Mouse (Mus musculus): ENCODE results near the gene Hist1h3b. TPM values are rescaled to one million over a fixed set of nuclear protein-coding genes. Genes with fewer than 3 reads are reported as not detected.
"Not testable (repeated sequence)": the region's sequence is repeated elsewhere in the genome, so short reads cannot be mapped to it uniquely, and the experiment has no call there.

Gene Hist1h3b
- total and polyA plus RNA-seq, 2 experiments from 2014 or later = 3.3 to 800 TPM

DNA sequence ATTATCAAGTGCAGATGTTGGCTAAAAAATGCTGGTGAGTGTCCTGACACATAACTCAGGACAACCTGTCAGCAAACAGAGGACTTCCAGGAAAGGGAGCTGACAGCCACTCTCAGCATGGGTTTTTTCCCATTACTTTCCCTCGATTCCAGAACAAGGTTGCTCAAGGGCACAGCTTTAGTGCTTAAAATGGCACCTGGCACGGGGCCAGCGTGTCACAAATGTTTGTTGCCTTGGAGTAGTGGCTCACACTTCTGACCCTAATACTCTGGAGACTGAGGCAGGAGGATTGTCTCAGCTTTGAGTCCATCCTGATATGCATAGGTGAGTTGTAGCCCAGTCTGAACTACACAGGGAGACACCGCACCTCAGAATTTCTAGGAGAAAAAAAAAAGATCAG is 43.4 kb upstream of the Hist1h3b start:
- Histone ChIP-seq H3K4me1 (ENCODE audit: control insufficient read depth, insufficient read depth) (peaks cover 4% of the 10 kb centered on the region; the same call in 1 of the 2 replicates), H3K4me3 (ENCODE audit: low read depth, low read length) (no peak overlapping the region), H3K27me3 (ENCODE audit: control insufficient read depth, insufficient read depth, low read length) (no peaks in the 10 kb centered on the region), H3K27ac (ENCODE audit: low read depth) (no peak overlapping the region), H3K9ac (replicated peaks; ENCODE audit: low read depth, low read length) (no peak overlapping the region), H3K9me3 (replicated peaks; ENCODE audit: control insufficient read depth, low read length) (no peaks in the 10 kb centered on the region), H3K4me2 (ENCODE audit: low read depth, low read length) (no peak overlapping the region), H3K36me3 (replicated peaks; ENCODE audit: control insufficient read depth, insufficient read depth, low read length) (no peaks in the 10 kb centered on the region)
- DNase-seq (ENCODE audit: low spot score) (no peak), ATAC-seq (ENCODE audit: insufficient read depth, low read depth) (0 out of 2 replicates have a peak, but pooled peaks have one; percentile 16)
- TF ChIP-seq CTCF (IDR thresholded peaks at IDR 0.05; ENCODE audit: low read depth) = no peak
- no peak for TF ChIP-seq EP300 (IDR thresholded peaks at IDR 0.05; ENCODE audit: low read depth)
- 42% methylated on average over 4 of the region's 4 CpGs for WGBS

DNA sequence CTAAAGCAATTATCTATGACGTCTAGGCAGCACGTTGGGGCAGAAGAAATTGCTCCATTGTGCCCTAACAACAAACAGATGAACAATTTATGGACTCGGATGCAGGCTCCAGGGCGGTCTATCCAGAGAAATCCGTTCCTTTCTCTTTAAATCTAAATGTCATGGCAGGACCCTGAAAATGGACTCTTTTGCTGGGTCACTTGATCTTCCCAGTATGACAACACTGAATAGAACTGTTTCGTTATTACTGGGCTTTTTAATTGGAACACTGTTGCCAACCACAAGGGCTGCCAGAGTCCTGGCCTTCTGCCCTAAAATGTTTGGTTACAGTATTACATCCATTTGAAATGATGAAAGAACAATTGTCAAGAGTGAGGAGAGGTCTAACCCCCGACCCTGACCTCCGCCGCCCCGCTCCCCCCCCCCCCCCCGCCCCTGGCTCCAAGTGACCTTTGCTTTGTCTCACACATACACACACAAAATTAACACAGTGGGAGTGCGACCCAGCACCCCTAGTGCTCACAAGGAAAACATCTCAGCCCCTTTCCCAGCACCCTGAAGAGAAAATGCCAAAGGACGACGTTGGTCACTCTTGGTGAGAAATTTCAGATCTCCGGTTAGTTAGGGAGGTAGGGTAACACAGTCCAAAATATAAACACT is 42.2 kb upstream of the Hist1h3b start:
- Histone ChIP-seq H3K4me3 (ENCODE audit: low read depth, low read length) (peak overlapping the region; percentile 70), H3K27me3 (ENCODE audit: control insufficient read depth, insufficient read depth, low read length) (no peaks in the 10 kb centered on the region), H3K27ac (ENCODE audit: low read depth) (peak overlapping the region; percentile 83), H3K4me2 (ENCODE audit: low read depth, low read length) (peak overlapping the region; percentile 91), H3K4me1 (ENCODE audit: control insufficient read depth, insufficient read depth) (peaks cover 4% of the 10 kb centered on the region; the same call in 1 of the 2 replicates), H3K9ac (replicated peaks; ENCODE audit: low read depth, low read length) (peak overlapping the region; percentile 82), H3K9me3 (replicated peaks; ENCODE audit: control insufficient read depth, low read length) (no peaks in the 10 kb centered on the region), H3K36me3 (replicated peaks; ENCODE audit: control insufficient read depth, insufficient read depth, low read length) (no peaks in the 10 kb centered on the region)
- ATAC-seq (ENCODE audit: insufficient read depth, low read depth) (no peak; the same call in 1 of the 2 replicates), DNase-seq (ENCODE audit: low spot score) (no peak)
- no peak for TF ChIP-seq CTCF (IDR thresholded peaks at IDR 0.05; ENCODE audit: low read depth)
- no peak for TF ChIP-seq EP300 (IDR thresholded peaks at IDR 0.05; ENCODE audit: low read depth)
- 33% methylated on average over 15 of the region's 15 CpGs for WGBS

GRCm38 (mm10) chr13:23710374-23711089 is 41.5 kb upstream of the Hist1h3b start, which contains the start of gene Hfe:
Gene Hfe (minus strand): TSS chr13:23710854.
- DNase-seq (ENCODE audit: low spot score) (peak; percentile 70), ATAC-seq (ENCODE audit: insufficient read depth, low read depth) (peak; percentile 58)
- no peaks in the 10 kb centered on the region for H3K36me3 ChIP-seq (replicated peaks; ENCODE audit: control insufficient read depth, insufficient read depth, low read length)
- H3K9ac ChIP-seq (replicated peaks; ENCODE audit: low read depth, low read length) = peak within 1 kb of the TSS; percentile 82
- H3K4me2 ChIP-seq (ENCODE audit: low read depth, low read length) = peak within 1 kb of the TSS; percentile 91
- 2% methylated on average over 17 of the region's 17 CpGs for WGBS
- H3K27ac ChIP-seq (ENCODE audit: low read depth) = peak within 1 kb of the TSS; percentile 83
- H3K4me3 ChIP-seq (ENCODE audit: low read depth, low read length) = peak within 1 kb of the TSS; percentile 70
- no peaks in the 10 kb centered on the region for H3K27me3 ChIP-seq (ENCODE audit: control insufficient read depth, insufficient read depth, low read length)
- TF ChIP-seq EP300 (IDR thresholded peaks at IDR 0.05; ENCODE audit: low read depth) (no peak), CTCF (IDR thresholded peaks at IDR 0.05; ENCODE audit: low read depth) (no peak)
- H3K4me1 ChIP-seq (ENCODE audit: control insufficient read depth, insufficient read depth) = peaks cover 4% of the 10 kb centered on the region; the same call in 1 of the 2 replicates
- no peaks in the 10 kb centered on the region for H3K9me3 ChIP-seq (replicated peaks; ENCODE audit: control insufficient read depth, low read length)

DNA sequence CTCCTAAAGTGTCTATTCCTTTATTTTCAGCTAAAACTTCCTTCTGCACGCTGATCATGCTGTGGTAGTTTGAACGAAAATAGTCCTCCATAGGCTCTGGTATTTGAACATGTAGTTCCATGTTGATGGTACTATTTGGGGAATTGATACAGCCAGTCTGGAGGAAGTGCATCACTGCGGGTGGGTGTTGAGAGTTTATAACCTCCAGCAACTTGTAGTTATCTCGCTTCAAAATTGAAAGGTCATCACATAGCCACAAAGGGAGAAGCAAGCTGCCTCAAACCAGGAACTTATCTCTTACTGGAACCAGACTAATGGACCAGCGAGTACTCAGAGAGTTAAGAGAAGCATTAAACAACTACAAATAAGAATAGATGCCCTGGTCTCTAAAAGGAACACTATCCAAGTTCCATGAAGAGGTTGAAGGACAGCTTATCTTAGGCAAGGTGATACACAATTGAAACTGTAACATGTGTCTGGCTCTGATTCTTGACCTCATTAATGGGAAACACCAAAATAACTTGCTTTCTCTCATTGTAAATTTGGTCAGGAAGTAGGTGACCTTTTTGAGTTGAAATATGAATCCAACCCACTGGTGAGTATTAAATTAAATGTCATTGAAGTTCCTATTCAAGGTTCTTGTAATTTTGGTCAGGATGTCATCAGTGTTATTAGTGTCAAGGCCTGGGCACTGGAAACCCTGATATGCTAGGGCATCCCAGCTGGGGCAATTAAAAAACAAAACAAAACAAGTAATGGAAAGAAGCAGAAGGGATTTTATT is 35.6 kb upstream of the Hist1h3b start:
- Histone ChIP-seq H3K9ac (replicated peaks; ENCODE audit: low read depth, low read length) (no peak overlapping the region), H3K4me3 (ENCODE audit: low read depth, low read length) (no peak overlapping the region), H3K4me1 (ENCODE audit: control insufficient read depth, insufficient read depth) (peaks cover 5% of the 10 kb centered on the region; the same call in 1 of the 2 replicates), H3K27me3 (ENCODE audit: control insufficient read depth, insufficient read depth, low read length) (no peaks in the 10 kb centered on the region), H3K36me3 (replicated peaks; ENCODE audit: control insufficient read depth, insufficient read depth, low read length) (no peaks in the 10 kb centered on the region), H3K4me2 (ENCODE audit: low read depth, low read length) (no peak overlapping the region), H3K9me3 (replicated peaks; ENCODE audit: control insufficient read depth, low read length) (no peaks in the 10 kb centered on the region), H3K27ac (ENCODE audit: low read depth) (peak overlapping the region; percentile 36)
- TF ChIP-seq EP300 (IDR thresholded peaks at IDR 0.05; ENCODE audit: low read depth) (no peak), CTCF (IDR thresholded peaks at IDR 0.05; ENCODE audit: low read depth) (no peak)
- 40% methylated on average over 5 of the region's 5 CpGs for WGBS
- ATAC-seq (ENCODE audit: insufficient read depth, low read depth) = 0 out of 2 replicates have a peak, but pooled peaks have one; percentile 27
- DNase-seq (ENCODE audit: low spot score) = no peak

DNA sequence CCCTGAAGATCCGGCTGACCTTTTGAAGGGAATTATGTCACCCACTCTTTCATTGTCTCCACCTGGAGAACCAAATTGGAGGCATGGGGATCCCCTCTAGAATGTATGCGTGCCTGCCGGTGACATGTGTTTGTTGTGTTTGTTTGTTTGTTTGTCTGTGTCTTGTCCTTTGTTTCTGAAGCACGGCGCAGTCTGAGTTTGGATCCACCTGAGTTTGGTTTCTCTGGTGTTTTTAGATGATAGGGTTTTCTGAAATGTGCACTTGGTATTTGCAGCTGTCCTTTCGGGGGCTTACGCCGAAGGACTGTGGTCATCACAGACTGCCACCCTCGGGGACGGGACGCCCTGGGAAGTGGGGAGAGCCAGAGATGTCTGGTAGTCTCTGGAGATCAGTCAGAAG is 34.9 kb upstream of the Hist1h3b start:
- H3K27me3 ChIP-seq (ENCODE audit: control insufficient read depth, insufficient read depth, low read length) = no peaks in the 10 kb centered on the region
- H3K4me1 ChIP-seq (ENCODE audit: control insufficient read depth, insufficient read depth) = peaks cover 5% of the 10 kb centered on the region; the same call in 1 of the 2 replicates
- H3K4me2 ChIP-seq (ENCODE audit: low read depth, low read length) = no peak overlapping the region
- no peak for TF ChIP-seq CTCF (IDR thresholded peaks at IDR 0.05; ENCODE audit: low read depth)
- no peak for TF ChIP-seq EP300 (IDR thresholded peaks at IDR 0.05; ENCODE audit: low read depth)
- WGBS = 44% methylated on average over 11 of the region's 11 CpGs
- no peaks in the 10 kb centered on the region for H3K36me3 ChIP-seq (replicated peaks; ENCODE audit: control insufficient read depth, insufficient read depth, low read length)
- no peak for ATAC-seq (ENCODE audit: insufficient read depth, low read depth)
- DNase-seq (ENCODE audit: low spot score) = no peak
- no peak overlapping the region for H3K9ac ChIP-seq (replicated peaks; ENCODE audit: low read depth, low read length)
- 0 out of 2 replicates have a peak overlapping the region, but pooled peaks have one; percentile 36 for H3K27ac ChIP-seq (ENCODE audit: low read depth)
- H3K4me3 ChIP-seq (ENCODE audit: low read depth, low read length) = no peak overlapping the region
- H3K9me3 ChIP-seq (replicated peaks; ENCODE audit: control insufficient read depth, low read length) = no peaks in the 10 kb centered on the region

DNA sequence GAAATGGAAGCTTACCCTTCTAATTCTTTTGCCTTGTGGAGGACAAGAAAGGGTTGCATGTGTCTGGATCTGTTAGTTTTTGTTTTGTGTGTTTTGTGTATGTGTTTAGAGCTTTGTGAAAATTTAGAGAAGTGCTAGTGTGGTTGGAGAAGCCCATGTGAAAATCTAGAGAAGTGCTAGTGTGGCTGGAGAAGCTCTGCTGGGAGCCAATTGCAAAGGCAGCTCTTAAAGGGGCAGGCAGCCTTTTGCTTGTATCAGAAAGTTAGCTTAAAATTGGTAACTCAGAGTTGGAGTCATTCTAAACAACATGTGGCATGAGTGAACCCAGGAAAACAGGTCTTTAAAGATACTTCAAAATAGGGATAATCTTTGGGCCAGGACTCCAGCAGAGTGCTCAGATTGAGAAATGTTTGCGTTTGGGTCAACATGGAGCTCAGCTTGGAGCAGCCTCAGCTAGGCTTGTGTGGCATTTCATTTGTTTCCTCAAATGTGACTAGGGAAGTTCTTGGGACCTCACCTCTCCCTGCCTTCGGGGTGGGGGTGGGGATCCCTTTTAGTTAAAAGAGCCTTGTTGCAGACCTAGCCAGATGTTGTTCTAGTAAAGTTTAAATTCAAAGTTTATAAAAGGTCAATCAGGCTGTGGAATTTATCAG is 34.3 kb upstream of the Hist1h3b start:
- not testable (repeated sequence) for H3K27me3 ChIP-seq (ENCODE audit: control insufficient read depth, insufficient read depth, low read length); H3K4me3 ChIP-seq (ENCODE audit: low read depth, low read length); H3K9me3 ChIP-seq (replicated peaks; ENCODE audit: control insufficient read depth, low read length); H3K36me3 ChIP-seq (replicated peaks; ENCODE audit: control insufficient read depth, insufficient read depth, low read length); ATAC-seq (ENCODE audit: insufficient read depth, low read depth); H3K4me1 ChIP-seq (ENCODE audit: control insufficient read depth, insufficient read depth); DNase-seq (ENCODE audit: low spot score); H3K9ac ChIP-seq (replicated peaks; ENCODE audit: low read depth, low read length); H3K4me2 ChIP-seq (ENCODE audit: low read depth, low read length)
- 24% methylated on average over 2 of the region's 2 CpGs for WGBS
- H3K27ac ChIP-seq (ENCODE audit: low read depth) = 0 out of 2 replicates have a peak overlapping the region, but pooled peaks have one; percentile 36
